Mouse (Mus musculus) ES-Bruce4 (cell line): ENCODE results near the gene Shisa3. TPM values are rescaled to one million over a fixed set of nuclear protein-coding genes. Genes with fewer than 3 reads are reported as not detected.

ENCODE experiments used
- H3K27ac ChIP-seq: 2 replicates; pipeline ENCODE4 v1.5.1; 2012; ENCODE audit warnings: low read length, inconsistent platforms; ENCODE audit not compliant: insufficient read depth
- H3K27me3 ChIP-seq: 2 replicates; pipeline ENCODE4 v1.6.1; 2012; ENCODE audit warnings: mild to moderate bottlenecking, low read length, inconsistent platforms; ENCODE audit not compliant: control insufficient read depth, poor library complexity, insufficient read depth, severe bottlenecking
- H3K36me3 ChIP-seq: 2 replicates; pipeline ENCODE4 v1.6.1; 2012; ENCODE audit warnings: inconsistent platforms, mild to moderate bottlenecking, low read length, moderate library complexity; ENCODE audit not compliant: control insufficient read depth, poor library complexity, insufficient read depth, severe bottlenecking
- H3K4me1 ChIP-seq: one replicate; pipeline ENCODE4 v1.8.1; 2011; ENCODE audit warnings: low read length; ENCODE audit not compliant: control insufficient read depth, insufficient read depth
- H3K4me3 ChIP-seq: 2 replicates; pipeline ENCODE4 v1.5.1; 2011; ENCODE audit warnings: low read depth, mild to moderate bottlenecking, low read length
- H3K9ac ChIP-seq: 2 replicates; pipeline ENCODE4 v1.6.1; 2012; ENCODE audit warnings: low read depth, mild to moderate bottlenecking, inconsistent platforms; ENCODE audit not compliant: poor library complexity, severe bottlenecking
- H3K9me3 ChIP-seq: replicated peaks from 2 replicates; pipeline ENCODE4 v1.6.1; 2012; ENCODE audit warnings: mild to moderate bottlenecking, low read length, inconsistent platforms; ENCODE audit not compliant: control insufficient read depth, poor library complexity, insufficient read depth, severe bottlenecking
- CTCF ChIP-seq: IDR thresholded peaks from one replicate; pipeline ENCODE4 v1.8.1; 2011; ENCODE audit warnings: low read depth, low read length
- EP300 ChIP-seq: IDR thresholded peaks from 2 replicates; pipeline ENCODE4 v1.6.1; 2011; ENCODE audit warnings: low read depth, low read length; ENCODE audit not compliant: insufficient read depth
- POLR2A ChIP-seq: IDR thresholded peaks from one replicate; pipeline ENCODE4 v1.8.1; 2011; ENCODE audit warnings: low read length; ENCODE audit not compliant: insufficient read depth
- polyA plus RNA-seq: library from polyadenylated mRNA; stranded (reverse); fragments of >200 nt; gene quantifications from 2 replicates; pipeline ENCODE4 v1.2.4, GENCODE M21; 2011; ENCODE audit warnings: low read depth; ENCODE audit not compliant: missing spikeins, insufficient read depth, insufficient read length

The Shisa3 gene
- polyA plus RNA-seq, 1 experiment: 0.52 TPM

DNA sequence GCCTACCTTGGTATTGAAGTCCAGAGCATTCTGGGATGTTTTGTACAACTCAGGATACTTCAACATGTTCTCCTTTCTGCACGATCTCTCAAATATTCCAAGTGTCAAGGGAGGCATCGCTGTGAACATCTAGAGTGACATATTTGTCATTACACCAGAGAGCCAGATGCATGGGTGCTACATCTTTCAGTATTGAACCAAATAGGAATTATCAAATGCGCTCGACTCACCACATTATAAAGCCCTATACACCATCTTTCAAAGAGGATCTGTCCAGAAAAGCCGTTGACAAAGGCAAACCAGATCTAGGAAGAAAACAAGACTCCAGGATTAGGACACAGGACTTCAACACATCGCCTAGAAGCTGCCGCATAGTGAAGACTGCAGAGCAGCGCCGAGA, 52.2 kb downstream of the Shisa3 start:
- H3K27me3 ChIP-seq: no peaks in the 10 kb centered on the region
- H3K4me3 ChIP-seq: no peak overlapping the region
- no peak for TF ChIP-seq EP300
- no peak for TF ChIP-seq POLR2A
- no peak for TF ChIP-seq CTCF
- H3K36me3 ChIP-seq: no peaks in the 10 kb centered on the region
- no peak overlapping the region for H3K27ac ChIP-seq
- no peaks in the 10 kb centered on the region for H3K4me1 ChIP-seq
- no peak overlapping the region for H3K9ac ChIP-seq
- H3K9me3 ChIP-seq: no peaks in the 10 kb centered on the region

DNA sequence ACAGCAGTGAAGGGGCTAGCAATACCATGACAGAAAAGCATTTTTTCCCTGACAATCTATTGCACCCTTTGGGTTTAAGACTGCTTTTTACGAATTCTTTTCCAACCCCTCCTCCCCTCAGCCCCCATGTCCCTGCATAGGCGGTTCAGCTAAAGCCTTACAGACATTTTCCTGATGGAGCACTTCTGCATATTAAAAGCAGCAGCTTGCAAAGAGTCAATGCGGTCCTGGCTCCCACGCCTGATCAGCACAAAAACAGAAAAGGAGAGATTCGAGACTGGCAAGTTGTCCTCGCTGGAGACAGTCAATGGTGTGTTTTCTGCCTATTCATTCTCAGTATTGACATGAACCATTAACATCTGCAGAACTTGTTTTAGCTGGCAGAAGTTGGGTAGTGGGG, 55.0 kb downstream of the Shisa3 start:
- Histone ChIP-seq H3K27ac (no peak overlapping the region), H3K27me3 (no peaks in the 10 kb centered on the region), H3K36me3 (no peaks in the 10 kb centered on the region), H3K9me3 (no peaks in the 10 kb centered on the region), H3K4me3 (no peak overlapping the region), H3K9ac (no peak overlapping the region), H3K4me1 (no peaks in the 10 kb centered on the region)
- TF ChIP-seq POLR2A: no peak
- no peak for TF ChIP-seq EP300
- no peak for TF ChIP-seq CTCF

DNA sequence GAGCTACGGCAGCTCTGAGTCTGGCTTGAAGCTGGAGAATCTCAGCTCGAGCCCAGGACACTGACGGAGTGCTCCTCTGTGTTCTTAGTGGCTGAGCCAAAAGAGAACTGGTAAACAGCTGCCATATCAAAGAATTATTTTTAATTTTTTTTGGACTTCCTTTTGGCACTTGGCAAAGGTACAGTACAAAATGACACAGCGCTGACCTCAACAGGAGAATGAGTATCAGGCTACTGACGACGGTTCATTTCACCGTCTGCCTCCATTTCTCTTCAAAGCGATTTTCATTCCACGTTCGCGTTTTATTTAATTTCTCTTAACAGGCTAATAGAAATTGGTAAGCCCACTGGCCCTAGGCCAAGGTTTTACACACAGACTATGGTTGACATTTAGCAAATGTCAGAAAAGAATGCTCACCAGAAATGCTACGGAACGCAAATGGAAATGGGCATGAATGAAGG, 61.8 kb downstream of the Shisa3 start:
- H3K9me3 ChIP-seq: no peaks in the 10 kb centered on the region
- H3K27ac ChIP-seq: no peak overlapping the region
- no peak overlapping the region for H3K9ac ChIP-seq
- no peaks in the 10 kb centered on the region for H3K36me3 ChIP-seq
- no peaks in the 10 kb centered on the region for H3K4me1 ChIP-seq
- no peaks in the 10 kb centered on the region for H3K27me3 ChIP-seq
- TF ChIP-seq EP300: no peak
- no peak for TF ChIP-seq CTCF
- no peak for TF ChIP-seq POLR2A
- no peak overlapping the region for H3K4me3 ChIP-seq

DNA sequence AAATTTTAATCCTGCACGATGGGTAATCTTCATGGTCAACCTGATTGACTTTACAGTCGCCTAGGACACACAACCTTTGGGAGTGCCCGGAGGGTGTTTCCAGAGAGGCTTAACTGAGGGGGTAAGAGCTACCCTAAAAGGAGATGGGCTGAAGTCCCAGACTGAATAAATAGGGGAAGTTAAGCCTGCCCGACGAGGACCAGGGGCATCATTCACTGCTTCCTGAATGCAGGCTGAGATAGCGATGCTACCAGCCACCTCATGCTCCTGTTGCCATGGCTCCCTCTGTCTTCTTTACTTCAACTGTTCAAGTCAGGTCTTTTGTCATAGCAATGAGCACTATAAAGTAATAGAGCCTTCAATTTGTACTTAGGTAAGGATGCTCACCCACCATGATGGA, 62.5 kb downstream of the Shisa3 start:
- TF ChIP-seq EP300 (no peak), POLR2A (no peak), CTCF (no peak)
- H3K27ac ChIP-seq: no peak overlapping the region
- H3K36me3 ChIP-seq: no peaks in the 10 kb centered on the region
- H3K4me1 ChIP-seq: no peaks in the 10 kb centered on the region
- no peak overlapping the region for H3K9ac ChIP-seq
- H3K4me3 ChIP-seq: no peak overlapping the region
- peaks cover 2% of the 10 kb centered on the region; the same call in 1 of the 2 replicates for H3K9me3 ChIP-seq
- no peaks in the 10 kb centered on the region for H3K27me3 ChIP-seq

DNA sequence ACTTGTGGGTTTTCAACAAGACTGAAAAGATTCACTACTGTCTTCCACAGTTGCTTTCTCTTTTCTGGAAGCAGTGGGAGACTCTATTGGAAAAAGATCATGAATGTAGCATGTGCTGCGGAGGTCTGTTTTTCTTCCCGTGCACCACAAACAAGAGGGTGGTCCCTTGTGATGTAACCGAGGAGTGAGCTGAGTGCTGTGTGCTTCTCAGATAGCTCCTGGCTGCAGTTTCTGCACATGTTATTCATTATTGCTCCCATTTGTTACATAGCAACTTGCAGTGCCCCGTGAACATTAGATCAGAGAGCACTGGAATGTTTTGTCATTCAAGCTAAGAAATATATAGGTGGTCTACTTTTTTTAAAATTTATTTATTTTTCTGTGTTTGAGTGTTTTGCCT, 65.3 kb downstream of the Shisa3 start:
- Histone ChIP-seq H3K4me1 (no peaks in the 10 kb centered on the region), H3K9ac (no peak overlapping the region), H3K9me3 (peaks cover 21% of the 10 kb centered on the region), H3K36me3 (no peaks in the 10 kb centered on the region), H3K27me3 (no peaks in the 10 kb centered on the region), H3K27ac (no peak overlapping the region), H3K4me3 (no peak overlapping the region)
- TF ChIP-seq POLR2A (no peak), EP300 (no peak), CTCF (no peak)

Other genes starting within 250 kb of the Shisa3 start
- gene Bend4, start 179.6 kb upstream of the Shisa3 start, polyA plus RNA-seq: 44.7 and 47.2 TPM in 2 replicates
- 15.5 and 20.6 TPM in 2 replicates for gene Atp8a1, start 239.6 kb downstream of the Shisa3 start, polyA plus RNA-seq